Mouse (Mus musculus) adrenal gland, adult 8-10 months (tissue): Measurements from ENCODE around the gene Lgr6. TPM values are rescaled to one million over a fixed set of nuclear protein-coding genes. Genes with fewer than 3 reads are reported as not detected.
A peak's percentile ranks its signal among the peaks of the same experiment; 100 is the strongest.

ENCODE experiments used
- DNase-seq: peaks from one replicate; pipeline ENCODE4 v3.0.0; 2022
- total RNA-seq, 4 experiments: library from RNA; stranded (reverse); gene quantifications; 2 replicates each; pipeline ENCODE4 v1.2.4; 2022

The Lgr6 gene
- total RNA-seq, 4 experiments from 2014 or later: 0.40 to 2.2 (median 1.1) TPM

DNA sequence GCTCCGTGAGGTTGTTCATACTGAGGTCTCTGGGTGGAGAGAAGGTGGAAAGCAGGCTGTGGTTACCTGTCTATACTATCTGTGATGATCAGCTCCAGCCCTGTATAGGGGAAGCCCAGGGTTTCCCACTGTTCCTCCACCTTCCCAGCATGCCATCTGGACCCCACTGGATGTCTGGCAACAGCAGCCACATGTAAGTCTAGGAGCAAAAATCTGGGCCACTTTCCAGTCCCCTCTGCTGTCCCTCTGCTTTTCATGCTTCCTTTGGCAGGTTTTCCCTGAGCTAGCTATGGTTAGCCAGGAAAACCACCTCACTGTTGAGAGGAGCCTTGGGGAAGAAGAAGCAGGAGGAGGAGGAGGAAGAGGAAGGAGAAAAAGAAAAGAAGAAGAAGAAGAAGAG lies 29.8 kb downstream of the Lgr6 start:
- DNase-seq: no peak

GRCm38 (mm10) chr1:135072643-135073042 lies 32.4 kb downstream of the Lgr6 start:
- no peak for DNase-seq

GRCm38 (mm10) chr1:135069841-135070240 lies 35.2 kb downstream of the Lgr6 start:
- no peak for DNase-seq

DNA sequence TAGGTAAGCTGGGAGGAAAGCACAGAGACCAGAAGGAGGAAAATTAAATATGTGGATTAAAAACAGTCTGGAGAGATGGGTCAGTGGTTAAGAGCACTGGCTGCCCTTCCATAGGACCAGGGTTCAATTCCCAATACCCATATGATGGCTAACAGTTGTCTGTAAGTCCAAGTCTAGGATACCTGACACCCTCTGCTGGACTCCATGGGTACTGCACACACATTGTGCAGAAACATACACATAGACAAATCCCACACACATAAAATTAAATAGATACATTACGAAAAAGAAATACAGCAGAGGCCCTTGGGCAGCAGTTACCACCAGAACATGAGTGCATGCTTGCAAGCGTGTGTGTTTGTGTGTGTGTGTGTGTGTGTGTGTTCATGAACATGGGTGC lies 40.6 kb downstream of the Lgr6 start:
- no peak for DNase-seq

GRCm38 (mm10) chr1:135062936-135063335 lies 42.1 kb downstream of the Lgr6 start:
- DNase-seq: no peak

GRCm38 (mm10) chr1:135061300-135061699 lies 43.8 kb downstream of the Lgr6 start:
- DNase-seq: no peak

GRCm38 (mm10) chr1:135060174-135060573 lies 44.9 kb downstream of the Lgr6 start:
- DNase-seq: no peak

- DNase-seq: no peak
These were observed 48.2 kb downstream of the Lgr6 start for GRCm38 (mm10) chr1:135056901-135057300.

DNA sequence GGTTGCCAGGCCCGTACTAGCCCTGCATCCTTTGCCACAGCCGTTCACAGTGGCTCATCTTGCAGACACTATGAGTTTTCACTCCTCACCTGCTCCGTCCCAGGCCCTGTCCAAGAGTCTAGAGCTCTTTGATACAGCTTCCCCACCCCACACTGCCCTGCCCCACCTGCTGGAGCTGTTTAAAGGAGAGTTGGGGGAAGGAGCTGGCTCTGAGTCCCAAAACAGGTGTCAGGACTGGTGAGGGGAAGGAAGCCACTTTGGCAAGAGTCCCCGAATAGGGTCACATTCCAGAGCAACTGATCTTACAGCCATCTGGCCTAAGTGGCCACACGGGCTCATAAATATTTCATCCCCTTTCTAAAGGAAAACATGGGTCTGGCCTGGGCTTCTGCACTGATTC lies 51.0 kb downstream of the Lgr6 start:
- no peak for DNase-seq

GRCm38 (mm10) chr1:135044439-135044838 lies 60.6 kb downstream of the Lgr6 start:
- DNase-seq: no peak

GRCm38 (mm10) chr1:135036297-135036696 lies 68.8 kb downstream of the Lgr6 start:
- DNase-seq: no peak

DNA sequence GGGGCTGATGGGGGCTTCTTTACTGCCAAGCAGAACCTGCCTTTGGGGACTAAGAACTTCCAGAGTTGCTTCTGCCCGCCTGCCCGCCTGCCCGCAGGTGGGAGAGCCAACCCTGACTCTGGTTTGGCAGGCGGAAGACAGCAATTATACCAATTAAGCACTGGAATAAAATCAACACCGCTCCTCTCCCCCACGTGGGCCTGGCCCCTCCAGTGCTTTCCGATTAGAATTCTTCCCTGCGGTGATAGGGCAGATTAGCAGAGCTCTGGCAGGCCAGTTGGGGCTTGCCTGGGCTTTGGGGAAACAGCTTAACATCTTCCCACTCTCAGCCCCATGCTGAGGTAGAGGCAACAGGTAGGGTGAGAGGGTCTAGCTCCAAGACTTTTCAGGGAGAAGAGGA lies 72.4 kb downstream of the Lgr6 start:
- no peak for DNase-seq

- DNase-seq: no peak
These were observed 75.0 kb downstream of the Lgr6 start for GRCm38 (mm10) chr1:135030121-135030520.

DNA sequence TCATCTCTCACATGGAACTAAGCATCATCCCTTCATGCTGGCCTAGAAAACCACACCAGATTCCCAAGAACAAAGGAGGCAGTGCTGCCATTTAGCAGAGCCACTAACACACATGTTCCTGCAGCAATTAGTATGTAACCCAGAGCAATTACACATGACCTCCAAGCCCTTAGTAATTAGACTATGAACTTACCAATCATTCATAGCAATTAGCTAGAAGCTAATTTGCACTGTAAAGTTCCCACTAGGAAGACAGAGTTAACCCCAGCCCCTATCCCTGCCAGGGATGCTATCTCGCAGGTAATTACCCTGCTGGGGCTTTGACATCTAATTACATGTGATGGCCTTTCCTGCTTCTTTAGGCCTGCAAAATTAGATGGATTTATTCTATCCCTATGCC lies 78.8 kb downstream of the Lgr6 start:
- DNase-seq: no peak

DNA sequence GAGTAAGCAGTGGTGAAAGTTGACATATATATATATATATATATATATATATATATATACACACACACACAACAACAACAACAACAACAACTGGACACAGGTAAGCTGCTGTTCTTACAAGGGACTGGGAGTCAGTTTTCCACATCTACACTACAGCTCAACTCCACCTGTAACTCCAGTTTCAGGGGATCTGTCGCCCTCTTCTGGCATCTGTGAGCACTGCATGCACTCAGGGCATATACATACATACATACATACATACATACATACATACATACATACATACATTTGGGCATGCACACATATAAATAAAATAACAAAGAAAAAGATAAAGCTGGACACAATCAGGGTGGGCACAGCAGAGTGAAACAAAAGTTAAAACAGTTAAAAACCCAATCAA lies 81.5 kb downstream of the Lgr6 start:
- no peak for DNase-seq

DNA sequence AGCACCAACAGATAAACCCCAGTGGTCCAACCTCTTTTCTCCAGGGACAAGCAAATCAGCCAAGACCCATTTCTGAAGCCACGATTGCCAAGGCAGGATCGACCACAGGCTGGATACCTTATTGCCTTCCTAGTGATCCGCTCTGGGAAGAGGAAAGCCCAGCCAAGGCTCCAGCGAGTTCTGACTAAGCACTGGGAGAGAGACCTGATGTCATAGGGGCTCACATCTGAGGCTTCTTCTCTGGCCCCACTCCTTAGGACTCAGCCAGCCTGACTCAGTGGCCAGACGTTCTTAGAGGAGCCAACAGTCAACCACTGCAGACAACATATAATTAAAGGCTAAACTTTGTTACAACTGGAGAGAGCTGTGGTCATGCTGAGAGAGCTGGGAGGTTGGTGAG lies 83.1 kb downstream of the Lgr6 start:
- no peak for DNase-seq

GRCm38 (mm10) chr1:135020970-135021369 lies 84.1 kb downstream of the Lgr6 start:
- no peak for DNase-seq

DNA sequence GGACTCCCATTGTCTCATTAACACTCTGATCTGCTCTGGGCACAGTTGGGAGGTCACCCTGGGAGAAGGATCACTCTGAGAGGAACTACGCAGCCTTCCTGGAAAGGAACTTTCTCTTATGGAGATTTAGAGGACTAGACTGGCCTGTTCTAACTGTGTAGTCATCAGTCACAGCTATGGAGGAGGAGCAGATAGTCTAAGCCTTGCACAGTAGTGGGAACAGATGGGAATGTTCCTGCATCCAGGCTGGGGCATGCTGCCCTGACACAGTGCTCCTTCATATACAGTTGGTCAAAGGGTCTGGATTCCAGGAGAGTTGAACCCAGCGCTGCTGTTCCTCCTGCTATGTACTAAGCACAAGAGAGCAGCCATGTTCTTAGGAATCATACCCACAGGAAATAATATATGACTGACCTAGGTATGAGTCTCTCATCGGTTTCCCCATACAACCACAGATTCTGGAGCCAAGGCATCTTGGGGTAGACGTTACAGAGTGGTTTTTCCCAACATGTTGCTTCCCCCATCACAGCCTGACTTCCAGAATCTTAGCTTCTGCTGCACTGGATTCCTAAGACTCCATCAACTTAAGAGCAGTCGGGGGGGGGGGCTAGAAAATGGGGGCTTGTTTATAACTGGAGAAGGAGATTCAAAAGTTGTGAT lies 84.7 kb downstream of the Lgr6 start:
- no peak for DNase-seq

DNA sequence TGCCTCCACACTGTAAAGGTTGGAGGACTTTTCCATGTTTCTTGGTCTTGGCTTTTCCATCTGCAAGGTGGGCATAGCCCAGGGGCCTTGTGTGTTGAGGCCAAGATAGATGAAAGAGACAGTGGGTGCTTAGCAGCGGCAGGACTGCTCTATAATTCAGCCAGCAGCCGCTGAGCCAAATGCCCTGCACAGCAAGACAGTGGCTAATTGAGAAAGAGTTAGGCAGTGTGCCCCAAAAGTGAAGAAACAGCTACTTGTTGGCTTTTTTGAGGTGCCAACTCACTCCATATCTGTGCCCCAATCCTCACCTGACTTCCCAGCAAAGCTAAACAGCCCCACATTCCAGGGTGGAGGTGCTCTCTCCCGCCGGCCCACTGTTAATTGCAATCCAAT lies 85.3 kb downstream of the Lgr6 start:
- DNase-seq: peak; percentile 7

GRCm38 (mm10) chr1:135019087-135019774 lies 85.8 kb downstream of the Lgr6 start:
- peak; percentile 4 for DNase-seq

DNA sequence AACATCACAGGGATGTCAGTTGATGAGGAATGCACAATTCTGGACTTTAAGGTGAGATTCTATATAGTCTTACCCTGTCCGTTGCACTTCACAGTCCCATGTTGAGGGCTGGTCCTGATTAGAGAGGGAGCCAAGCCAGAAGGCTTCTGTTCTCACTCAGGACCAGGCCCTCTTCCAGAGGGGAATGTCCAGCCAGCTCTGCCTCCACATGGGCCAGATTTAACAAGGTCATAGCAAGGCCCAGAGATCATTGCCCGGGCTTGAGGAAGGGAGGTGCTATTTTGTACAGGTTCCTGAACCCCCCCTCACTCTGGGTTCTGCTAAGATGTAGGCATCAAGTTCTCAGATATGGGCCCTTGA lies 87.4 kb downstream of the Lgr6 start:
- DNase-seq: no peak

GRCm38 (mm10) chr1:135016907-135017655 lies 88.0 kb downstream of the Lgr6 start:
- DNase-seq: no peak

DNA sequence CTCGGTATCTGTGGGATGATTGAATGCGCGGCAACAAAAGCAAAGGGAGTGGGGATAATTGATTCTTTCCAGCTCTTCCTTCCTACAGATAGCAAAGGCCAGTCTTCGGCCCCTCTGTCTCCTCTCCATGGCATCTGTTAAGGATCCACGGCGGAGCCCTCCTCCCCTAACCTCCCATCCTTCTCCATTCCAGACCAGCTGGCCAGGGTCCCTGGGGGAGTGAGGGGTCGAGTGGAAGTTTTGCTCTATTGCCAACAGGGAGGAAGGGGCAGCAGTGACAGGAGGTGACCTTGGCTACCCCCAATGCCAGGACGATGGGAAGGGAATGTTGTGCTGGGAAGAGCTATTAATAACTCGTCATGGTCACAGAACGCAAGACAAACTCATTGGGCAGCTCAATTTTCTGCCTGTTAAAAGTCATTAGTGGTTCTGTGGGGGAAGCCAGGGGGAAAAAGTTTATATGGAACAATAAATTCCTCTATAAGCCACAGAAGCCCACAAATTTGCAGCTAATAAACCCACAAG lies 90.1 kb downstream of the Lgr6 start:
- no peak for DNase-seq

DNA sequence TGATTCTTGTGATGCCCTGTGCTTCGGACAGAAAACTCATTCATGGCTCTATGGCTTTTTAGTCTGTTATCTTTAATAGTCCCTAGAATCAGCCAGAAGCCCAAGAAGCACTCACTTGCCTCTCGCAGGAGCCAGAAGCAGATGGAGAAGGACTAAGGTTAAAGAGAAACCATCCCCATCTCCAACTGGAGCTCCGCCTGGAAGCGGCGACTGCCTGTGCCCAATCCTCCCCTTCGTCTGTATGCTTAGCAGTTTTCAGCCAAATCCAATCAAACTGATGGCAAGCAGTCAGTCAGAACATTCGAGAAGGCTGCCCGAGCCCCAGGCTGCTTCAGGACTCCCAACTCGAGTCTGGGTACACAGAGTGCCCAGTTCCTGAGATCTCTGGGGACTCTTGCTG lies 92.6 kb downstream of the Lgr6 start:
- no peak for DNase-seq
